8 mouse cellular contexts compared by ENCODE assay signal in genomic region chr19:21510116-21510515, GRCm38 (mm10). TPM values are rescaled to one million over a fixed set of nuclear protein-coding genes. Genes with fewer than 3 reads are reported as not detected.
DNase-seq lines count a peak whose midpoint lies in the region; ATAC-seq lines count a peak whose summit lies in the region.
"Had no signal": no experiment of that assay in that cellular context is flagged by ENCODE, and none has a peak within 500 bp of the region (broad histone marks: within the 10 kb centered on the region; RNA-seq: fewer than 3 reads in every experiment).

No protein-coding gene starts in this region.

- H3K27me3 ChIP-seq in midbrain, embryonic 11.5 days (ENCODE audit: control insufficient read depth, insufficient read depth, low read length), result no peaks in the 10 kb centered on the region
- H3K27me3 ChIP-seq in midbrain, embryonic 16.5 days (ENCODE audit: control insufficient read depth, insufficient read depth, low read depth, low read length), result no peaks in the 10 kb centered on the region
- H3K27me3 ChIP-seq in embryonic facial prominence, embryonic 14.5 days (replicated peaks; ENCODE audit: control insufficient read depth, insufficient read depth, low read length), result no peaks in the 10 kb centered on the region
- H3K27me3 ChIP-seq: megakaryocyte, embryonic 14.5 days had no signal

- no peaks in the 10 kb centered on the region for H3K9me3 ChIP-seq in midbrain, embryonic 11.5 days (ENCODE audit: control insufficient read depth, low read length)
- H3K9me3 ChIP-seq in midbrain, embryonic 16.5 days (replicated peaks; ENCODE audit: control insufficient read depth, low read length, poor library complexity, severe bottlenecking), result no peaks in the 10 kb centered on the region
- no peaks in the 10 kb centered on the region for H3K9me3 ChIP-seq in embryonic facial prominence, embryonic 14.5 days (ENCODE audit: control insufficient read depth, low read length)
- H3K9me3 ChIP-seq: megakaryocyte, embryonic 14.5 days had no signal

- H3K4me1 ChIP-seq in midbrain, embryonic 11.5 days (ENCODE audit: control insufficient read depth, insufficient read depth, low read length), result no peaks in the 10 kb centered on the region
- H3K4me1 ChIP-seq in midbrain, embryonic 16.5 days (ENCODE audit: control insufficient read depth, insufficient read depth, low read length), result no peaks in the 10 kb centered on the region
- no peaks in the 10 kb centered on the region for H3K4me1 ChIP-seq in embryonic facial prominence, embryonic 14.5 days (ENCODE audit: control insufficient read depth, insufficient read depth, low read length)

- no peak for ATAC-seq in midbrain, embryonic 11.5 days (ENCODE audit: low FRiP score)
- ATAC-seq in midbrain, embryonic 16.5 days, result no peak
- ATAC-seq in embryonic facial prominence, embryonic 14.5 days (ENCODE audit: low read depth), result no peak

- no peaks in the 10 kb centered on the region for H3K36me3 ChIP-seq in midbrain, embryonic 11.5 days (ENCODE audit: control insufficient read depth, insufficient read depth, low read length)
- H3K36me3 ChIP-seq in midbrain, embryonic 16.5 days (ENCODE audit: control insufficient read depth, insufficient read depth, low read length), result no peaks in the 10 kb centered on the region
- H3K36me3 ChIP-seq in embryonic facial prominence, embryonic 14.5 days (ENCODE audit: control insufficient read depth, insufficient read depth, low read length), result no peaks in the 10 kb centered on the region

- H3K4me3 ChIP-seq in midbrain, embryonic 11.5 days (ENCODE audit: low read depth, low read length), result no peak overlapping the region
- no peak overlapping the region for H3K4me3 ChIP-seq in midbrain, embryonic 16.5 days (ENCODE audit: low read depth, low read length)
- no peak overlapping the region for H3K4me3 ChIP-seq in embryonic facial prominence, embryonic 14.5 days (ENCODE audit: low read depth, low read length)
- H3K4me3 ChIP-seq: megakaryocyte, embryonic 14.5 days had no signal

- H3K9ac ChIP-seq in midbrain, embryonic 11.5 days (ENCODE audit: low read length), result no peak overlapping the region
- no peak overlapping the region for H3K9ac ChIP-seq in midbrain, embryonic 16.5 days (ENCODE audit: low read depth, low read length)
- H3K9ac ChIP-seq in embryonic facial prominence, embryonic 14.5 days (ENCODE audit: low read depth, low read length), result no peak overlapping the region

- no peak overlapping the region for H3K27ac ChIP-seq in midbrain, embryonic 11.5 days (ENCODE audit: low read depth, low read length)
- no peak overlapping the region for H3K27ac ChIP-seq in midbrain, embryonic 16.5 days (ENCODE audit: low read length)
- H3K27ac ChIP-seq in embryonic facial prominence, embryonic 14.5 days (replicated peaks; ENCODE audit: low read depth, low read length), result no peak overlapping the region

- no peak overlapping the region for H3K4me2 ChIP-seq in midbrain, embryonic 11.5 days
- H3K4me2 ChIP-seq in midbrain, embryonic 16.5 days (ENCODE audit: low read length), result no peak overlapping the region
- H3K4me2 ChIP-seq in embryonic facial prominence, embryonic 14.5 days (ENCODE audit: low read depth, low read length), result no peak overlapping the region

- 63% methylated on average over 3 of the region's 3 CpGs for WGBS in midbrain, embryonic 11.5 days
- WGBS in midbrain, embryonic 16.5 days, result 57% methylated on average over 3 of the region's 3 CpGs
- 50% methylated on average over 3 of the region's 3 CpGs for WGBS in embryonic facial prominence, embryonic 14.5 days

- peak; percentile 89 for DNase-seq in midbrain, embryonic 11.5 days (ENCODE audit: low spot score, missing footprints)
- DNase-seq in MEL-GATA-1-ER (ENCODE audit: extremely low read depth, low read depth), result peak; percentile 56
- peak; percentile 40 to 54 for DNase-seq in adrenal gland, postnatal 36 days
- DNase-seq in embryonic facial prominence, embryonic 14.5 days (ENCODE audit: low spot score), result peak; percentile 38
- DNase-seq in kidney, postnatal 10 days, result peak; percentile 73
- peak; percentile 48 for DNase-seq in retina, postnatal 1 day

RNA-seq across cellular contexts. Expression of gene Gda, which starts 36.9 kb away (rescaled TPM):
- 0.05 and 0.10 TPM in 2 replicates for polyA plus RNA-seq in midbrain, embryonic 11.5 days (2014; fragmentation: Nextera tagmentation; extraction: Ambion mirVana)
- polyA plus RNA-seq in midbrain, embryonic 16.5 days (2015; fragmentation: Nextera tagmentation; extraction: Ambion mirVana), result 0.71 and 1.0 TPM in 2 replicates
- total RNA-seq in adrenal gland, postnatal 36 days (2021), result 10 to 100 TPM in 1 of 2 experiments, 1 to 10 TPM in 1; 9.7 to 15.8 TPM
- 0.51 and 0.54 TPM in 2 replicates for polyA plus RNA-seq in embryonic facial prominence, embryonic 14.5 days (2014; fragmentation: Nextera tagmentation; extraction: Ambion mirVana)

Comparison
In these comparisons a context has a peak if more than half of its experiments do, and no peak if none do; other contexts are left out.
1. DNase-seq: peak in every context shown above with its lines; median percentile 89 in midbrain, embryonic 11.5 days; 73 in kidney, postnatal 10 days; 56 in MEL-GATA-1-ER; 48 in retina, postnatal 1 day; 47 in adrenal gland, postnatal 36 days; 38 in embryonic facial prominence, embryonic 14.5 days.